Mouse (Mus musculus) spleen, adult 12 weeks (tissue): Measurements from ENCODE around the gene Hccs.
"Not testable (repeated sequence)": the region's sequence is repeated elsewhere in the genome, so short reads cannot be mapped to it uniquely, and the experiment has no call there.

Source experiments
- DNase-seq: peaks from one replicate; pipeline ENCODE4 v3.0.0; 2022; ENCODE audit warnings: low spot score

Gene Hccs

DNA sequence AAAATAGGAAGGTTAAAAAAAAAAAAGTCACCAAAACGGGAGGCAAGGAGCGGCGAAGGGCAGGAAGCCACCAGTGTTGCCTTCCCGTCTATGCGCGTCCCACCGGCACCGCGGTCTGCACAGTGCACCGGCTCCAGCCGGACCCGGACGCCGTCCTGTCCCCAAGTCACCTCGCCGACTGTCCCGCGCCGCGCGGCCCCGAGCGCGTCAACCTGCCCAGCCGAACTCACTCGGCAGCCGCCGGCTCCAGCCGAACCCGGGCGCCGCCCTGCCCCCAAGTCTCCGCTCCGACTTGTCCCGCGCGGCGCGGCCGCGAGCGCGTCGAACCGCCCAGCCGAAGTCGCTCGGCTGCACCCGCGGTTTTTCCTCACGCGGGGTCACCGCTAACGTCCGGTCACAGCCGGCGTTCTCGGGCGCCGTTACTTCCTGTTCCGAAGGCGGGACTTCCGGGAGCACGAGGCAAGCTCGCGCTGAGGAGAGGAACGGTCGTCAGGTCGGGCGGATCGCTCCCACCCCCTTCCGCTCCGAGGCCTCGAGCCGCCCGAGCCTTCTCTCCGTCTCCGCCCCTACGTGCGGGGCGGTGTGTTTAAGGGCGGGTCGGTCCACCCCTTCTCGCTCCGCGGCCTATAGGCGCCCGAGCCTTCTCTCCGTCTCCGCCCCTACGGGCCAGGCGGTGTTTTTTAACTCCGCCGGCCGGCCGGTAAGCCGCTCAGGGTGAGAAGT is at the start of gene Hccs:
Gene Hccs (minus strand): TSS at position 428 of the 723 bp plus-strand sequence.
- DNase-seq: peak; percentile 81

DNA sequence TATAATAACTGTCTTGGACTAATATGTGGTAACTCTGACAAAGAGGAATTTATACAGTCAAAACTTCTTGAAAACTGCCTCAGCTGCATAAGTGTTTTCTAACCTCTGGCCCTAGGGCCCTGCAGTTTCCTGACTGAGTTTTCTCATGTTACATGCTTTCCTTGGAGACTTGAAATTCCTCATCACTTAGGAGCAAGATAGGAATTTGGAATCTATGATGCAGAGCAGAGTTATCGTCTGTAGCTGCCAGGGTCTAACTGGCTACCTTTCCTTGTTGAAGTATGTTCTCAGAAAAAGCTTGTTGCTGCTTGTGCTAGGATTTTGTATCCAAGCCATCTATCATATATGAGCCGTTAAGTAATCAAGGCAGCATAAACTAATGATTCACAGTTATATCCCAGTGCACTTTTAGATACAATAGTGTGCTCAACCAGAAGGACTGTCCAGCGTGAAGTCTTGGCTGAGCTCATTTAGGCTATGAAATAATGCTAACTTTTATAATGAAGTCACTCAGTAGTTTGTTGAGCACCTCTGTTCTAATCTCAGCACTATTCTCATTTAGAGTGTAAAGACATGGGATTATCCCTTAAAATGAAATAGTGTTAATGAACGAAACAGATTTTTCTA is 37.1 kb upstream of the Hccs start:
- DNase-seq: no peak

DNA sequence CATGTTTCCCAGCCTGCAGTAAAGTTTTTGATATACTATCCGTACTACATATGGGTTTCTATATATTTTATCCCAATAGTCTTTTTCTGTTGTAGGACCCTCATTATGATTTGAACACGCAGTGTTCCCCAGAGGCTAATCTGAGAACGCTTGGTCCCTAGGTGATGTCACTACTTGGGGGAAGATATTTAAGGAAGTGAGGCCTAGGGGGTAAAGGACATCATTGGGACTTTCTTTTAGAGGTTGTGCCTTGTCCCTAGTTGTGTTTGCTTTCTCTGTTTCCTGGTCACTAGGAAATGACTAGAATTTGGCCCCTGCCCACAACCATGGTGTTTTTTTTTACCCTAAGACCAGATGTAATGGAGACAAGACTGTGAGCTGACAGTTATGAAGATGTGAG is 18.0 kb upstream of the Hccs start:
- DNase-seq: no peak

DNA sequence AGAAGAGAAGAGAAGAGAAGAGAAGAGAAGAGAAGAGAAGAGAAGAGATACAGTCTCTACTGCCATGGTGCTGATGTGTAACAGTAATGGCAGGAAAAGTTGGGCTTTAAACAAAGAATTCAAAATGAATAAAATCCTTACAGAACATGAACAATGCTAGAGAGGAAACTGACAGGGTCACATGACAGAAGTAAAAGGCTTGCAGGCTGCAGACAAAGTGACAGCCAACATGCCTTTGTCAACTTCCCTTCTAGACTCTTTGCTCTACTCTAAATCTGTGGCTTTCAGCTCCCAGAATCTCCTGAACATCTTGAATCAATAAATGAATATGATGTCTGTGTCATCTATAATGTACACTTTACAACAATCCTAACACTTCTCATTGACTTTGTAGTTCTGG is 17.4 kb upstream of the Hccs start:
- DNase-seq: no peak

DNA sequence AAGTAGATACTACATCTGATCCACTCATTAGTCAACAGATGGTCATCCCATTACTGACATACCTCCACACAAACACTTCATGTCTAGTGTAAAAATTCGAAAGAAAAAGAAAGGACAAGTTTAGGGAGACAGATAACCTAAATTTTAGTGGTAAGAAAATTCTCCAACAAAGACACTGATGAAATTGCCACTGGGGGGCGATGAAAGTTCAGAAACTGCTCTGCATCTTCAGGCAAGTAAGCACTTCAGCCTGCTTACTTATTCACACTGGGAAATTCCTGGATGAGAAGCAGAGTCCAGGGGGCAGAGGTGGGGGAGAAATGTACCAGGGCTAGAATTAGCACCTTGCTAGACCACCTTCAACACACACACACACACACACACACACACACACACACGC is 12.1 kb upstream of the Hccs start:
- no peak for DNase-seq

DNA sequence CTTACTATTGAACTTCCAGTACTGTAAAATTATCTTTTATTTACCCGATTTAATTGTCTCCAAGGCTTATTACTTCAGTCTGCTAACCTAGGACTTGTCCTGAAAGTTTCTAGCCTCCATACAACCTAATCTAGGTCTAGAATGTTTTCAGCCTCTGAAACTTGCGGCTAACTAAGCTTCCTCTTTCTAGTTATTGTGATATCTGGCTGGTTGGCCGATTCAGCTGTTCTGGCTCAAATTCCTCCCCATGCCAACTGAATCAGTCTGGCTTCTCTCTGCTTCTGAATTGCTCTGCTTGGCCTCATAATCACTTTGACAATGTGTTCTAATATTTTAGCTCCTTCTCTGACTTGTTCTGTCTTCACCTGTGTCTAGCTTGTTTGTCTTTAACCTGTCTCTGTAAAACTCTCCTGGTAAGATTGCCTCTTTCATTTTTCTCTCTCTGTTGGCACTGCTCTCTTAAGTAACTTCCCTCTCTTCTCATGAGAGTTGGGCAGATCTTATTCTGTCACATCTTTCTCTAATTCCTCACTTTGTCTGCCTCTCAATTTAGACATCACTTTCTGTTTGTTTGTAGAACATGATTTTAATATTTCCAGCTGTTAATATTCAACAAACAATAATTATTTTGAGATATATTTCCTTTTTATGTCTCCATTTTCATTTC is 5.9 kb upstream of the Hccs start:
- DNase-seq: no peak

DNA sequence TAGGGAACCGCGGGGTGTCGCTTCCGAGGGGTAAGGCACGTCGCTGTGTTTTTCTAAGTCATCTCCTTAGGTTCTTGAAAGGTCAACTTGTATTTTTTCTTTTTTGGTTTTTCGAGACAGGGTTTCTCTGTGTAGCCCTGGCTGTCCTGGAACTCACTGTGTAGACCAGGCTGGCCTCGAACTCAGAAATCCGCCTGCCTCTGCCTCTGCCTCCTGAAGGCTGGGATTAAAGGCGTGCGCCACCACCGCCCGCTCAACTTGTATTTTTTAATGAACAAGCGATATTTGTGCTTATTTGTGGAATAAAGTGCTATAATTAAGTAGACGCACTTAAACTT is 465 bp upstream of the Hccs start:
- DNase-seq: not testable (repeated sequence)

DNA sequence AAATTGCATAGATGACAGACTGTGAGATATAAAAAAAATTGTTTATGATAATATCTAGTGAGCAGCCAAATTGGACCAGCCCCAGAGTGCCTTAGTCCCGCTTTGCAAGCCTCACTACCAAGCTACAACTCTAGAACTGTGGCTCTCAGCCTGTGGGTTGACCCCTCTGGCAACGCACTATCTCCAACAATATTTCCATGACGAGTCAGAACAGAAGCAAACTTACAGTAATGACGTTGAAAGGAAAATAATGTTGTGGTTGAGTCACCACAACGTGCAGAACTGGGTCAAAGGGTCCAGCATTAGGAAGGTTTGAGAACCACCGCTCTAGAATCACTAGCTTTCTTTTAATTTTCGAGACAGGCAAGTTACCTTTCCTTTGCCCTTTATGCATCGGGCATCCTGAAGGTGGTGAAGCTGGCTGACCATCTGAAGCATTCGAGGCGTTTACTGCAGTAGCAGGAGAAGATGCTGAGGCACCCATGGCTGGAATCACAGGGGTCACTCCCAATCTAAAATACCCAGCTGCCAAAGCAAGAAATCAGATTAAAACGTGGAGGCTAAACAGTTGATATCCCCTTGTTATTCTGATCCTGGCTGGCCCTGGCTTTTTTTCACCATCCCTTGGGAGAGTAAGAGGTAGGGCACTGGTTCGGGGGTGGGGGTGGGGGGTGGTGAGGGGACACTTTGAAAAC is 959 bp downstream of the Hccs start:
- no peak for DNase-seq

DNA sequence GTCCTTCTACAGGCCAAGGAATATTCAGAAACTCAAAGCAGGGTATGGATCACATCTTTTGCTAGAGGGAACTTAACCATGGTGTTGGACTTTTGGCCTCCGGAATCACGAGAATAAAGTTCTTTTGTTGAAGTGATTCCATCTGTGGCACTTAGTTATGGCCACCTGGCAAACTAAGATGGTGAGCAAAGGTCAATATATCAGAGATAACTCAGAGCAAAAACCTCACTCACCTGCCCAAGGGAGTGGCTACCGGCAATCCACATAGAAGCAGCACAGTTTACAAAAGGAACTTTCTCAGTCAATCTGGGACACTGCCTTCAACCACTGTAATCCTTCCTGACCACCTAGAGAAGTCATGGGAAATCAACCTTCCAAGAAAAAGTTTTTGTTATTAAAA is 11.6 kb downstream of the Hccs start:
- DNase-seq: no peak

DNA sequence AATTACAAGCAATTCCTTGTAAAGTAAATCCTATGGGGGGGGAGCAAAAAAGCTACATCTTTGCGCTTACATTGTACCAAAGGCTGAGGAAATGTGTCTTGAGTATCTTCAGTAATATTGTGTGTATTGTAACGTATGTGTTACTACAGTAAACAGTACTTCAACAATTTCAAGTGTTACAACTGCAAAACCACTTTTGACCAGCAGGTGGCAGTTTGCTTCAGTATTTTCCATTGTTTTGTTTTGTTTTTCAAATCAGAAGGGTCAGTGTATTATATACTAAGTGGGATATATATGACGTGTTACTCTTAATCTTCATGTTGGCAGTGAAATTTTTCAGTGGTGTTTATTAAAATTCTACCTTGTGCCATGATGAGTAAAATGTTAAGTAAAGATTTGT is 16.2 kb downstream of the Hccs start:
- no peak for DNase-seq

DNA sequence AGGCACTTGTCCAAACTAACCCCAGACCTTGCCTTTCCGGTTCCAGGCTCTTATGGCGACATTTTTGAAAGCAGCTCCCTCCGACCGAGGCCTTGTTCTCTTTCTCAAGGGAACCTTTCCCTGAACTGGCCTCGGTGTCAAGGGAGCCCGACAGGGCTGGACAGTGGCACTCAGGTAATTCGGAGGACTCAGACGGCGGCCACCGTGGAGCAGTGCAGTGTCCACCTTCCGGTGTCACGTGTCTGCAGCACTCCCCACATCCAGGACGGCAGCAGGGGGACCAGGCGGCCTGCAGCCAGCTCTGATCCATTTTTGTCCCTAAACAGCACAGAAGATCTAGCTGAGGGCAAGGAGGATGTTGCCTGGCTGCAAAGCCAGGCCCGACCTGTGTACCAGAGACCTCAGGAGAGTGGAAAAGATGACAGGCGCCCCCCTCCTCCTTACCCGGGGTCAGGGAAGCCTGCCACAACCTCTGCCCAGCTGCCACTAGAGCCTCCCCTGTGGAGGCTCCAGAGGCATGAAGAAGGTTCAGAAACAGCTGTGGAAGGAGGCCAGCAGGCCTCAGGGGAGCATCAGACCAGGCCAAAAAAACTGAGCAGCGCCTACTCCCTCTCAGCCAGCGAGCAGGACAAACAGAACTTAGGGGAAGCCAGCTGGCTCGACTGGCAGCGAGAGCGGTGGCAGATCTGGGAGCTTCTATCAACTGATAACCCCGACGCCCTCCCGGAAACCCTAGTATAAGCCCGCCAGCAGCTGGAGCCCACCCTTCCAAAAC is 17.7 kb downstream of the Hccs start:
- DNase-seq: no peak

DNA sequence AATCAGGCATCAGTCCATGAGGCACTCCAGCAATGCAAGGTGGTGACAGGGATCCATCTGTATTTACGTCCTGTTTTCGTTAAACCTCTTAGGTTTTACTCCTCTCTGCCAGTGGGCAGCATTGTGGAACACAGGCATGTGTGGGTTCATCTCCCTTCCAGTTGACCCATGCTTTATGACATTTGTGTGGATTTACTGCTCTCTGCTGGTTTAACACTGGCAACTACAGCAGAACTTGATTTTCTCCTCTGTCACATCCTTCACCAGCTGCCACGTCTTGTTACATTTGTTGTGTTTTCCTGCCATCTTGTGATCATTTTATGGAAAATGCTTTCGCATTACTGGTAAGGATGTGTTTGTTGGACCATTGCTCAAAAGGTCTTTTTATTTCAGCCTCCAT is 20.6 kb downstream of the Hccs start:
- DNase-seq: no peak

DNA sequence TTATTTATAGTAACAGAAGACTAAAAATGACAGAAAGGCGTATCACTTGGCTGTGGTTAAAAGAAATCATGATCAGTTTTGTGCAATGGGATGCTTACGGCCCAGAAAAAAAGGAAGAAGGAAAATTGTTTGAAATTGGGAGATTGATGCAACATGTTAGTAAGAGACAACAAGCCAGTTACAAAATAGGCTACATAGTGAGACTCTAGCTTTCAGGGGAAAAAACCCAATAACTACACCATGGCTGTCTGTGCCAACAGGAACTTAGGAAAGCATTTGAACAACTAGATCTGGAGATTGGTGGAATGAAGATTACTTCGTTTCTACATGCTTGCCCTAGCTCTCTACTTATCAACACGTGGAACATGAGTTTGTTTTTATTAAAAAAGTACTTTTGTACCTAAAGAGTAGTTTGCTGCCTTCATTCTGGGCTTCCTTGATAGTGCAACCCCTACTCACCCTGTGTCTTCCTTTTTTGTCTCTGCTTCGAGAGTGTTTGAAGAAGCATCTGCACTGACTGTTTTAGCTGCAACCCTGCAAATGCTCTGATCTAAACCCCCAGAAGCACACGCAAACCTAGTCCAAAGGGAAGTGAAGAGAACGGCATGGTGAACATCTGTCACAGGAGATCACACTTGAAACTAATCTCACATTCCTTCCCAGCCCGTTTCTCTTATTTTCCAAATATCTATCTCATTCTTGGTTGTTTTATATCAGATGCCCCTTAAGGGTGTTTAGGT is 56.6 kb downstream of the Hccs start:
- DNase-seq: no peak

DNA sequence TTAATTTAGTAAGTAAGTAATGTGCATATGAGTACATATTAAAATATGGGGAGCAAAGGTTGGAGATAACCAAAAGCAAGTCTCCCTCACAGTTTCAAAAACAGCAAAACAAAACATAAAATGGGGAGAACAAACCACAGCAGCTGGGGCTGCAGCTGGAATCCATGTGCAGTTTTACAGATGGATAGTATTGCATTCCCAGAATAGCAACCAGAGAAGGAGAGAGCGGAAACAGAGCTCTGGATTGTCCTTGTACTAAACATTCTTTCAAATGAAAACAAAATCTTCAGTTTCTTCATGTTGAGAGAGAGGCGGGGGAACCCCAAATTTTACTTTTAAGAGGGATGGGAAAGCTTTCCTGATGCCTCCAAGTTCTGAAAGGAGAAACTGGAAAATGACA is 58.0 kb downstream of the Hccs start:
- DNase-seq: no peak

DNA sequence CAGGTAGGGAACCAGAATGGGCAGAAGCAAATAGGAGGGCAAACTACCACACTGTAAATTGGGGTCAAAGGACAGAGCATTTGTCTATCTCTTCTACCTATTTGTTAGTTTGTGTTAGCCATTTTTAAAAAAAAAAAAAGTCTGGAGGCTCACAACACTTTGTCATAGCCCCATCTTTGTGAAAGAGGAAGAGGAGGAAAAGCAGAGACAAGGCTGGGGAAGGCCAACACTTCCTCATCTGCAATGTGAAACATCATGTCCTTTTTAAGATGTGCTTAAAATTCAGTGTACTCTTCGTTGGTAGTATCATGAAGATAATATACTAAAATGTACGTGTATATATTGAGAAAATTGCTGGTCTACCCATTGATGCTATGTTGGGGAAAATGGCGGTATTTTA is 59.1 kb downstream of the Hccs start:
- no peak for DNase-seq

DNA sequence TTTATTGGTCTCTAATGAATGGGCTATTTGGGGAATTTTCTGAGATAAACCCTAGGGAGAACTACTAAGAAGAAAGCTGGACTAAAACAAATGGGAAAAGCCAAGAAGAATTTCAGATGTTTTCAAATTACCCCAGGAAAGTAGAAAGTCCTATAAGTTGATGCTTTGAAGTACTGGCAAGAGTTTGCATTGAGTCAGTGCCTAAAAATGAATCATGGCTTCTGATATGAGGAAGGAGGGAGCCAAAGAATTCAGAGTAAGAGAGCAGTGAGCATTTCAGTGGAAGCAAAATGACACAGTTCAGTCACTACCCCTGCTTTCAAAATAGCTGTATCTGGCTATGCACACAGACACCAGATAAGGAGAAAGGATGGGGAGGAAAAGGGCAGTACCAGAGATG is 63.4 kb downstream of the Hccs start:
- DNase-seq: no peak

DNA sequence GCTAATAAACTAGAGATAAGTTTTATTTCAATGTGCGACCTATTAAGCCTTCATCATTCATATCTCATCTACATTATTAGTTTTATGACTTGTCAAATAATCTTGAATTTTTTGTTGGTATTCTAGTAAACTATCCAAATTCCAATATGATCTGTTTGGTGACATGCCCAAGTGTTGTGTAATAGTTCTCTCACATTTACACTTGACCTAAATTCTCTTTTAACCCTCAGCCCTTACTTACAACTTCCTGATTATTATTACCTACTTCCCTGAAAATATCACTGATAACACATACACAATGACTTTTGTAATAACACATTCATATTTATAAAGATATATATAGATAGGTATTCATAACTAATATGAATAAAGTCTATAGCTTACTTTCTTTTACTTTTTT is 64.3 kb downstream of the Hccs start:
- DNase-seq: no peak

DNA sequence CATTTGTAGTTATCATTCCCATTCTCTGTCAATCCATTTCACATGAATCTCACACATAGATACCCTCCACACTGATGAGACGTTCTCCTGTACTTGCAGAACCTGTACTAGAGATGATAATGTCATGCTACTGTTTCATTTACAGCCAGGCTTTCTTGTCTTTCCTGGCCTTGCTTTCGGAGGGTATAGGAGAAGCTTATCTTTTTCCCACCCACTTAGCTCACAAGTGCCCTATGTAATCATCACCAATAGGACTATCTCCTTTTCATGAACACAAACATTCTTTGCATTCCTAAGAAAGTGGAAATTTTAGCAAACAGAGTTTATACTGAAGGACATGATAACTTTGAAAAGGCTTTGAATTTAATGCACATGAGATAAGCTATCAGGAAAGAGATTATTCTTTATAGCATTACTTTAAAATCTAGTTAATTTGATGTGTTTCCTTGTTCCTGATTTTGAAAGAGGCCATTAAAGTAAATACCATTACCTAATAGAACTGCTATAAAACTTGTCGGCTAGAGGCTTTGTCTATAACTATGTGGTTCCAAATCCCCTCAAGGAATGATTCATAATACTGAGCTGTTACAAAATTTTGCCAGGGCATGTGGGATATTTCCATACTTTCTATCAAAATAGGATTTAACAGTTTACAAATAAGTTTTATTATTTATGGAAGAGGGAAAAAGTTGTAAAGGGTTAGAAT is 97.7 kb downstream of the Hccs start:
- no peak for DNase-seq

DNA sequence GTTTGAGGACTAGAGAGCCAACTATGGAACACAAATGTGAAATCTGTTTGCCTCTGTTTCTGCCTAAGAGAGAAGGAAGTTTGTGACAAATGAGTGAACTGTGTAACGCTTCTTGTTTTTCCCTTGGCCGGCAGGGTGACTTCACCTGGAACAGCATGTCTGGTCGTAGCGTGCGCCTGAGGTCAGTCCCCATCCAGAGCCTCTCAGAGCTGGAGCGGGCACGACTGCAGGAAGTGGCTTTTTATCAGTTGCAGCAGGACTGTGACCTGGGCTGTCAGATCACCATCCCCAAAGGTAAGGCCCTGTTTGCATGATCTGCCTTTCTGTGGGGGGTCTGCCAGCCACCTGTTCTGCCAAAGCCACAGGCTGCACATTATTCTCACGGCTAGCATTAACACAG is 100.1 kb downstream of the Hccs start:
- no peak for DNase-seq

DNA sequence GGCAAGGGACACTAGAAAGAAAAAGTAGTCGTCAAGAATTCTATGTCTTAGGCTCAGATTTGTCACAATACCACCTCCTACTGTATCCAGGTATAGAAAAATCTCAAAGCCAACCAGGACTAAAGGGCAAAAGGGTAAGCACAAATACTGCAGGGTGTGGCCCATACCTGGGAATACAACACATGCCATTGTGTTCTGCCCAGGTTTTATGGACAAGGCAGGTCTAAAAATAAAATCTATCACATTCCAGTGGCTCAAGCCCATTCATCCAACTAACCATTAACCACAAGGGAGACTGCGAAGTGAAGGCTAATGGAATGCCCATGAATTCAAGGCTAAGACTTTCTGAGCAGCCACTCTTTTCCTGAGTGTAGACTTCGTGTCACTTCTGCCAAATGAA is 110.2 kb downstream of the Hccs start:
- DNase-seq: no peak
